Mouse (Mus musculus) spleen, adult 2 months (tissue): ENCODE data around the gene Myrip.

Experiments used
- CTCF ChIP-seq: fragments of 200-500 bp; IDR thresholded peaks from 2 replicates; pipeline ENCODE4 v1.5.1; 2011; ENCODE audit warnings: mild to moderate bottlenecking, inconsistent platforms; ENCODE audit not compliant: insufficient read depth, insufficient read length, insufficient replicate concordance; ENCODE audit errors: extremely low read depth
- POLR2A ChIP-seq: fragments of 200-500 bp; IDR thresholded peaks from 2 replicates; pipeline ENCODE4 v1.6.1; 2011; ENCODE audit warnings: low read depth, low read length, inconsistent platforms

GRCm38 (mm10) chr9:120438781-120439180 lies 137.5 kb downstream of the Myrip start:
- TF ChIP-seq CTCF (no peak), POLR2A (no peak)
